Mouse (Mus musculus) spleen, adult 2 months (tissue): Measurements from ENCODE around the gene Trp73.

Source experiments
- CTCF ChIP-seq: fragments of 200-500 bp; IDR thresholded peaks from 2 replicates; pipeline ENCODE4 v1.5.1; 2011; ENCODE audit warnings: mild to moderate bottlenecking, inconsistent platforms; ENCODE audit not compliant: insufficient read depth, insufficient read length, insufficient replicate concordance; ENCODE audit errors: extremely low read depth
- POLR2A ChIP-seq: fragments of 200-500 bp; IDR thresholded peaks from 2 replicates; pipeline ENCODE4 v1.6.1; 2011; ENCODE audit warnings: low read depth, low read length, inconsistent platforms

GRCm38 (mm10) chr4:154121800-154122199 lies 18.2 kb downstream of the Trp73 start:
- TF ChIP-seq POLR2A (no peak), CTCF (no peak)
